Mouse (Mus musculus) gastrocnemius, adult 2 months (tissue): Measurements from ENCODE around the gene Slc12a3. TPM values are rescaled to one million over a fixed set of nuclear protein-coding genes. Genes with fewer than 3 reads are reported as not detected.

Source experiments
- DNase-seq: peaks from one replicate; pipeline ENCODE4 v3.0.0; 2022
- H3K27ac ChIP-seq: fragments of 200-600 bp; 2 replicates; pipeline ENCODE4 v1.8.1; 2022; ENCODE audit warnings: mild to moderate bottlenecking
- H3K4me3 ChIP-seq: fragments of 200-600 bp; 2 replicates; pipeline ENCODE4 v1.8.1; 2022; ENCODE audit warnings: mild to moderate bottlenecking, moderate library complexity
- CTCF ChIP-seq: fragments of 200-600 bp; IDR thresholded peaks from 2 replicates; pipeline ENCODE4 v1.8.1; 2022; ENCODE audit warnings: antibody characterized with exemption, mild to moderate bottlenecking, moderate library complexity
- intact Hi-C: fragments of 180-260 bp; cut with DNase I; formaldehyde crosslinking; loops from one replicate; pipeline ENCODE4 v1.15.1; 2025
- total RNA-seq, 2 experiments: library from RNA; stranded (reverse); gene quantifications; 2 replicates each; pipeline ENCODE4 v1.2.3; 2021

The Slc12a3 gene
- total RNA-seq, 2 experiments from 2014 or later, result not detected

- no peak overlapping the region for H3K27ac ChIP-seq
- DNase-seq, result no peak
- intact Hi-C loops, result loop anchor here (1.0 kb wide), 1 partner anchor 55 kb away; no protein-coding TSS in a partner anchor
- TF ChIP-seq CTCF, result no peak
- H3K4me3 ChIP-seq, result no peak overlapping the region
Observed at GRCm38 (mm10) chr8:94342691-94343090, 13.7 kb downstream of the Slc12a3 start.

- H3K27ac ChIP-seq, result peak overlapping the region; percentile 46
- peak; percentile 85 for DNase-seq
Observed at GRCm38 (mm10) chr8:94343290-94343689, 14.3 kb downstream of the Slc12a3 start.

GRCm38 (mm10) chr8:94343778-94344320 lies 14.8 kb downstream of the Slc12a3 start:
- H3K27ac ChIP-seq, result peak overlapping the region; percentile 46
- intact Hi-C loops, result loop anchor here (1.0 kb wide), 1 partner anchor 53 kb away; no protein-coding TSS in a partner anchor
- no peak for TF ChIP-seq CTCF
- DNase-seq, result no peak
- no peak overlapping the region for H3K4me3 ChIP-seq

More at GRCm38 (mm10) chr8:94343290-94343689, 14.3 kb downstream of the Slc12a3 start:
- intact Hi-C loops, result loop anchor here (1.0 kb wide), 1 partner anchor 54 kb away; no protein-coding TSS in a partner anchor
- H3K4me3 ChIP-seq, result no peak overlapping the region
- TF ChIP-seq CTCF, result no peak; the same call in none of the 2 replicates

- TF ChIP-seq CTCF, result no peak
- DNase-seq, result no peak
- intact Hi-C loops, result no loop called here
- Histone ChIP-seq H3K4me3 (no peak overlapping the region), H3K27ac (no peak overlapping the region)
Observed at GRCm38 (mm10) chr8:94345657-94346056, 16.7 kb downstream of the Slc12a3 start.

GRCm38 (mm10) chr8:94346264-94346663 lies 17.3 kb downstream of the Slc12a3 start:
- no peak for TF ChIP-seq CTCF
- H3K4me3 ChIP-seq, result no peak overlapping the region
- intact Hi-C loops, result no loop called here
- no peak overlapping the region for H3K27ac ChIP-seq
- no peak for DNase-seq

- H3K4me3 ChIP-seq, result no peak overlapping the region
- no peak for TF ChIP-seq CTCF
- H3K27ac ChIP-seq, result no peak overlapping the region
- DNase-seq, result no peak
- intact Hi-C loops, result no loop called here
Observed at GRCm38 (mm10) chr8:94348425-94348824, 19.4 kb downstream of the Slc12a3 start.

GRCm38 (mm10) chr8:94354069-94354531 lies 25.1 kb downstream of the Slc12a3 start:
- no peak overlapping the region for H3K27ac ChIP-seq
- intact Hi-C loops, result no loop called here
- no peak overlapping the region for H3K4me3 ChIP-seq
- DNase-seq, result no peak
- TF ChIP-seq CTCF, result no peak

- no peak overlapping the region for H3K27ac ChIP-seq
- no peak for DNase-seq
- H3K4me3 ChIP-seq, result no peak overlapping the region
- intact Hi-C loops, result no loop called here
- TF ChIP-seq CTCF, result no peak
Observed at GRCm38 (mm10) chr8:94354571-94354970, 25.6 kb downstream of the Slc12a3 start.

- no peak for TF ChIP-seq CTCF
- no peak for DNase-seq
- no peak overlapping the region for H3K27ac ChIP-seq
- no peak overlapping the region for H3K4me3 ChIP-seq
- intact Hi-C loops, result no loop called here
Observed at GRCm38 (mm10) chr8:94357220-94357619, 28.2 kb downstream of the Slc12a3 start.

- Histone ChIP-seq H3K4me3 (no peak overlapping the region), H3K27ac (peak overlapping the region; percentile 62)
- DNase-seq, result peak; percentile 74
- no peak for TF ChIP-seq CTCF
- intact Hi-C loops, result no loop called here
Observed at GRCm38 (mm10) chr8:94358541-94358940, 29.5 kb downstream of the Slc12a3 start.

GRCm38 (mm10) chr8:94361774-94362431 lies 32.9 kb downstream of the Slc12a3 start:
- Histone ChIP-seq H3K4me3 (no peak overlapping the region), H3K27ac (peak overlapping the region; percentile 78)
- DNase-seq, result peak; percentile 40
- intact Hi-C loops, result no loop called here
- TF ChIP-seq CTCF, result no peak

- DNase-seq, result peak; percentile 68
- H3K27ac ChIP-seq, result peak overlapping the region; percentile 78
- TF ChIP-seq CTCF, result no peak
- H3K4me3 ChIP-seq, result peak overlapping the region; percentile 28
- intact Hi-C loops, result no loop called here
Observed at GRCm38 (mm10) chr8:94362607-94363239, 33.7 kb downstream of the Slc12a3 start.

- Histone ChIP-seq H3K4me3 (peak overlapping the region; percentile 28), H3K27ac (peak overlapping the region; percentile 78)
- intact Hi-C loops, result no loop called here
- peak; percentile 85 for DNase-seq
- no peak for TF ChIP-seq CTCF
Observed at GRCm38 (mm10) chr8:94363288-94363688, 34.3 kb downstream of the Slc12a3 start.
